Mouse (Mus musculus) megakaryocyte, embryonic 14.5 days (primary cell): ENCODE measurements at regions not wholly inside any gene's neighbourhood (a gene's known extent, or its start where the extent isn't known, plus 50 kb on each side); places are given as distances from the start of the nearest gene placed in this dataset.

ENCODE experiments used
- FLI1 ChIP-seq: IDR thresholded peaks from 2 replicates; pipeline ENCODE4 v1.6.1; 2012; ENCODE audit warnings: low read length, inconsistent platforms, mixed read lengths
- GATA1 ChIP-seq: IDR thresholded peaks from 3 replicates; pipeline ENCODE4 v1.6.1; 2012; ENCODE audit warnings: mixed read lengths, low read length, inconsistent platforms, borderline replicate concordance

- no peak for TF ChIP-seq FLI1
- no peak for TF ChIP-seq GATA1
These were observed 83.5 kb downstream of the Ackr3 start for GRCm38 (mm10) chr1:90287251-90287650.
